Mouse (Mus musculus) midbrain, embryonic 12.5 days (tissue): ENCODE data around the gene Cdkl2. TPM values are rescaled to one million over a fixed set of nuclear protein-coding genes. Genes with fewer than 3 reads are reported as not detected.

ENCODE experiments used
- ATAC-seq: fragments of 200-750 bp; cut with Nextera tagmentation; 2 replicates; pipeline ENCODE4 v1.8.0; 2017; ENCODE audit warnings: low read depth, moderate TSS enrichment, moderate library complexity; ENCODE audit not compliant: low FRiP score
- H3K27ac ChIP-seq: fragments of 300-500 bp; sonication (generic); replicated peaks from 2 replicates; pipeline ENCODE4 v1.5.1; 2016; ENCODE audit warnings: mild to moderate bottlenecking
- H3K27me3 ChIP-seq: fragments of 300-500 bp; sonication (generic); 2 replicates; pipeline ENCODE4 v1.6.1; 2016; ENCODE audit warnings: mild to moderate bottlenecking
- H3K36me3 ChIP-seq: fragments of 300-500 bp; sonication (generic); 2 replicates; pipeline ENCODE4 v1.6.1; 2016
- H3K4me1 ChIP-seq: fragments of 300-500 bp; sonication (generic); 2 replicates; pipeline ENCODE4 v1.6.1; 2016
- H3K4me2 ChIP-seq: fragments of 300-500 bp; sonication (generic); replicated peaks from 2 replicates; pipeline ENCODE4 v1.6.1; 2016; ENCODE audit warnings: mild to moderate bottlenecking, moderate library complexity
- H3K4me3 ChIP-seq: fragments of 300-500 bp; sonication (generic); 2 replicates; pipeline ENCODE4 v1.5.1; 2016; ENCODE audit warnings: mild to moderate bottlenecking
- H3K9ac ChIP-seq: fragments of 300-500 bp; sonication (generic); replicated peaks from 2 replicates; pipeline ENCODE4 v1.6.1; 2016; ENCODE audit warnings: mild to moderate bottlenecking, moderate library complexity
- H3K9me3 ChIP-seq: fragments of 300-500 bp; sonication (generic); 2 replicates; pipeline ENCODE4 v1.6.1; 2016; ENCODE audit warnings: mild to moderate bottlenecking
- WGBS: fragments of 180-500 bp; shearing (Covaris S2); methylation state at CpG from one replicate; pipeline ENCODE4 v1.1.7; 2016; 5-methylcytosine and 5-hydroxymethylcytosine counted together
- polyA plus RNA-seq: library from polyadenylated mRNA; unstranded; fragments of >200 nt; fragmentation: Nextera tagmentation; extraction: Ambion mirVana; gene quantifications from 2 replicates; pipeline ENCODE4 v1.2.1, GENCODE M21; 2016

Gene Cdkl2
- polyA plus RNA-seq, 1 experiment from 2014 or later = 0.99 TPM

GRCm38 (mm10) chr5:91962259-91962638, 81.4 kb downstream of the Cdkl2 start:
- Histone ChIP-seq H3K9me3 (no peaks in the 10 kb centered on the region), H3K27ac (peak overlapping the region; percentile 98), H3K4me2 (peak overlapping the region; percentile 72), H3K36me3 (peaks cover 6% of the 10 kb centered on the region), H3K27me3 (no peaks in the 10 kb centered on the region), H3K4me1 (peaks cover 26% of the 10 kb centered on the region), H3K4me3 (peak overlapping the region; percentile 75), H3K9ac (peak overlapping the region; percentile 76)
- under 1% methylated on average over 14 of the region's 14 CpGs for WGBS
- ATAC-seq = no peak

- peak overlapping the region; percentile 39; the same call in 1 of the 2 replicates for H3K9ac ChIP-seq
- H3K9me3 ChIP-seq = no peaks in the 10 kb centered on the region
- WGBS = 91% methylated on average over 1 of the region's 1 CpGs
Measured at GRCm38 (mm10) chr5:91961370-91961769, 82.3 kb downstream of the Cdkl2 start.

DNA sequence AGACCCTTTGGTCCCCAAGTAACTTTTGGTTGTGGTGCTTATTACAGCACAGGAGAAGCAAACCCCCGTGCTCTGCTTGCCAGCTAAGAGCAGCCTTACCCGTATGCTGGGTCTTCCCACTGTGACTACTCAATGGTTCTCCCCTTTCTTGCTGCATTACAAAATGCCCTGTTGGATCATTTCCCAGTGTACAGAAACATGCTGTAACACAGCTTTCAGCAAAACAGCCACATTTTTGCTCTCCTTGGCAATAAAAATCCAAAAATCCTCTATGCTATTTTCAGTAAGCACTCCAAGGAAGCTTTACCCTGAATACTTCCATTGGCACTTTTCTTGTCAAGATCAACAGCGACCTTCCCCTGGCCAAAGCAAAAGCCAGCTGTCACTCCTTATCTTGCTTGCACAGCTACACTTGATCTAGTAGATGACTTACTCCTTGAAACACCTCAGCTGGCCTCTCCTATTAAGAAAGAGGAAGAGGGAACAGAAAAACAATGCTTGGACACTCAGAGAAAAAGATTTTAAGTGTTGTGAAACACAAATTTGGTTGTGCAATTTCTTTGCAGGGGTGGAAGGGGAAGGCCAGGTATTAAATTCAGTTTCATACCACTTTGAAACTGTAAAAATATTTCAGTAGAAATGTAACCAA, 83.0 kb downstream of the Cdkl2 start:
- WGBS = 91% methylated on average over 3 of the region's 3 CpGs
- H3K27ac ChIP-seq = no peak overlapping the region
- H3K4me3 ChIP-seq = no peak overlapping the region
- ATAC-seq = no peak
- peaks cover 26% of the 10 kb centered on the region for H3K4me1 ChIP-seq
- no peaks in the 10 kb centered on the region for H3K27me3 ChIP-seq
- no peaks in the 10 kb centered on the region for H3K9me3 ChIP-seq
- peak overlapping the region; percentile 13 for H3K4me2 ChIP-seq
- H3K36me3 ChIP-seq = peaks cover 14% of the 10 kb centered on the region
- no peak overlapping the region for H3K9ac ChIP-seq

More at GRCm38 (mm10) chr5:91961370-91961769, 82.3 kb downstream of the Cdkl2 start:
- Histone ChIP-seq H3K4me1 (peaks cover 26% of the 10 kb centered on the region), H3K4me2 (peak overlapping the region; percentile 72), H3K27ac (no peak overlapping the region), H3K27me3 (no peaks in the 10 kb centered on the region), H3K4me3 (peak overlapping the region; percentile 75), H3K36me3 (peaks cover 14% of the 10 kb centered on the region)
- no peak for ATAC-seq

GRCm38 (mm10) chr5:91959986-91960385, 83.7 kb downstream of the Cdkl2 start:
- H3K27ac ChIP-seq = no peak overlapping the region
- ATAC-seq = no peak
- WGBS = 88% methylated on average over 1 of the region's 1 CpGs
- peaks cover 26% of the 10 kb centered on the region for H3K4me1 ChIP-seq
- peaks cover 15% of the 10 kb centered on the region for H3K36me3 ChIP-seq
- H3K27me3 ChIP-seq = no peaks in the 10 kb centered on the region
- H3K4me3 ChIP-seq = no peak overlapping the region
- no peaks in the 10 kb centered on the region for H3K9me3 ChIP-seq
- H3K4me2 ChIP-seq = no peak overlapping the region
- H3K9ac ChIP-seq = no peak overlapping the region

DNA sequence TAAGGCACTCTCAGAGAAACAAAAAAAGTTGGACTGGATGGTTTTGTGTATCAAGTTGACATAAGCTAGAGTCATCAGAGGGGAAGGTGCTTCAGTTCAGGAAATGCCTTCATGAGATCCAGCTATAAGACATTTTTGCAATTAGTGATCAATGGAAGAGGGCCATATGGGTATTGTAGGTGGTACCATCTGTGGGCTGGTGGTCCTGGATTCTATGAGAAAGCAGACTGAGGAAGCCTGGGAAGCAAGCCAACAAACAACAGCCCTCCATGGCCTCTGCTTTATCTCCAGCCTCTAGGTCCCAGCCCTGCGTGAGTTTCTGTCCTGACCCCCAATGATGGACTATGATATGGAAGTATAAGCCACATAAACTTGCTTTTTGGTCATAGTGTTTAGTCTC, 84.6 kb downstream of the Cdkl2 start:
- no peak overlapping the region for H3K9ac ChIP-seq
- ATAC-seq = no peak
- H3K9me3 ChIP-seq = no peaks in the 10 kb centered on the region
- peaks cover 26% of the 10 kb centered on the region for H3K4me1 ChIP-seq
- no peaks in the 10 kb centered on the region for H3K27me3 ChIP-seq
- no peak overlapping the region for H3K4me2 ChIP-seq
- H3K4me3 ChIP-seq = no peak overlapping the region
- peaks cover 21% of the 10 kb centered on the region for H3K36me3 ChIP-seq
- no peak overlapping the region for H3K27ac ChIP-seq
- 91% methylated on average over 1 of the region's 1 CpGs for WGBS

DNA sequence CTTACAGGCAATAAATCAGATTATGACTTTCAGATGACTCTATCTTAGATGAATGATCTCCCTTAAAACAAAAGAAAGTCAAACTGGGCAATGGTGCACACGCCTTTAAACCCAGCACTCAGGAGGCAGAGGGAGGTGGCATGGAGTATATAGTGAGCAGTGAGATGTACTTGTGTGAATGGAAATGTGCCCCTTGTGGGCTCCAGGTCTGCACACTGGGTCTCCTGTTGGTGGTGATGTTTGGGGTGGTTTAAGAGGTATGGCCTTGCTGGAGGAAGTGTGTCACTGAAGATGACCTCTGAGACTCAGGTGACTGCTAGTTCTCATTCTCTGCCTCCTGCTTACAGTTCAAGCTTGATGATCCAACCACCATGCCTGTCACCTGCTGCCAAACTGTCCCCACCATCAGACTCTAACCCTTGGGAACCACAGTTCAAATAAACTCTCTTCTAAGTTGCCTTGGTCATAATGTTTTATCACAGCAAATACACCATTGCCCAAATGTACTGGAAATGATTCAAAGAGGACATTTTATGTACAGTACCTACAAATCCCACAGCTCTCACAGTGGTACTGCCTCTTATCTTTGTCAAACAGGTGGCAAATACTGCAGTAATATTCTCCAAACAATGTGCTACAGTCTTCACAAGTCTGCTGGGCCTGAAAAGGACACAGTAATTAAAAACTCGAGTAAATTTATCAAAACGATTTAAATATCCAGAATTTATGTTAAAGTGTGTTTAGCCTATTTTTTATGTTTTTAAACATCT, 86.5 kb downstream of the Cdkl2 start:
- H3K36me3 ChIP-seq = peaks cover 33% of the 10 kb centered on the region
- H3K4me3 ChIP-seq = no peak overlapping the region
- ATAC-seq = no peak
- no peak overlapping the region for H3K4me2 ChIP-seq
- peaks cover 19% of the 10 kb centered on the region for H3K4me1 ChIP-seq
- no peaks in the 10 kb centered on the region for H3K9me3 ChIP-seq
- H3K9ac ChIP-seq = no peak overlapping the region
- 91% methylated on average over 3 of the region's 3 CpGs for WGBS
- H3K27me3 ChIP-seq = no peaks in the 10 kb centered on the region
- no peak overlapping the region for H3K27ac ChIP-seq

Other genes starting within 250 kb of the Cdkl2 start
- gene Rchy1, start 80.8 kb downstream of the Cdkl2 start, polyA plus RNA-seq = 70.1 and 71.8 TPM in 2 replicates
- gene Odaph, start 56.4 kb downstream of the Cdkl2 start, polyA plus RNA-seq = not detected in 2 replicates
- 303 and 317 TPM in 2 replicates for gene G3bp2, start 39.8 kb upstream of the Cdkl2 start, polyA plus RNA-seq
- gene Uso1, start 94.1 kb upstream of the Cdkl2 start, polyA plus RNA-seq = 50.5 and 52.0 TPM in 2 replicates
- gene U90926, start 171.5 kb upstream of the Cdkl2 start, polyA plus RNA-seq = not detected in 2 replicates
- 0.19 and 0.21 TPM in 2 replicates for gene Ppef2, start 212.4 kb upstream of the Cdkl2 start, polyA plus RNA-seq
- gene Naaa, start 234.3 kb upstream of the Cdkl2 start, polyA plus RNA-seq = 5.9 and 6.6 TPM in 2 replicates